Mouse (Mus musculus): ENCODE data around the gene Slc9c1. TPM values are rescaled to one million over a fixed set of nuclear protein-coding genes. Genes with fewer than 3 reads are reported as not detected.

The Slc9c1 gene
- polyA plus RNA-seq, 1 experiment: not detected

GRCm38 (mm10) chr16:45625342-45625741 is 90.2 kb downstream of the Slc9c1 start:
- no peaks in the 10 kb centered on the region for H3K36me3 ChIP-seq (ENCODE audit: control insufficient read depth, insufficient read depth)
- no peak overlapping the region for H3ac ChIP-seq (ENCODE audit: control insufficient read depth, insufficient read length)
- no peaks in the 10 kb centered on the region for H3K27me3 ChIP-seq (ENCODE audit: control insufficient read depth, insufficient read depth, insufficient read length)
- H3K4me3 ChIP-seq: no peak overlapping the region
- TF ChIP-seq E2F4 (IDR thresholded peaks at IDR 0.05; ENCODE audit: insufficient read depth) (no peak), SRF (IDR thresholded peaks at IDR 0.05; ENCODE audit: control insufficient read depth, insufficient read length, low read depth) (no peak), USF1 (IDR thresholded peaks at IDR 0.05; ENCODE audit: low read depth) (no peak), TCF3 (IDR thresholded peaks at IDR 0.05; ENCODE audit: insufficient read length, low read depth) (no peak), MYOD1 (IDR thresholded peaks at IDR 0.05; ENCODE audit: control insufficient read depth in 1 of 3, insufficient read length in 2 of 3, low read depth in 2 of 3) (no peak), POLR2AphosphoS2 (IDR thresholded peaks at IDR 0.05; ENCODE audit: insufficient read length, low read depth) (no peak), POLR2A (IDR thresholded peaks at IDR 0.05; ENCODE audit: insufficient read length, low read depth) (no peak), CEBPB (IDR thresholded peaks at IDR 0.05; ENCODE audit: insufficient read depth, poor library complexity, severe bottlenecking) (no peak), TCF12 (IDR thresholded peaks at IDR 0.05; ENCODE audit: insufficient read depth, poor library complexity, severe bottlenecking) (no peak), MYOG (IDR thresholded peaks at IDR 0.05; ENCODE audit: control insufficient read depth in 1 of 3, insufficient read depth in 1 of 3, insufficient read length in 2 of 3, low read depth in 2 of 3) (no peak), REST (IDR thresholded peaks at IDR 0.05; ENCODE audit: insufficient read depth, insufficient read length) (no peak)
- H3K79me2 ChIP-seq (ENCODE audit: control insufficient read depth, insufficient read depth): no peaks in the 10 kb centered on the region
- no peak overlapping the region for H3K4me2 ChIP-seq (ENCODE audit: low read depth)

GRCm38 (mm10) chr16:45629497-45630105 is 94.5 kb downstream of the Slc9c1 start:
- Histone ChIP-seq H3K4me2 (ENCODE audit: low read depth) (no peak overlapping the region), H3ac (ENCODE audit: control insufficient read depth, insufficient read length) (no peak overlapping the region), H3K27me3 (ENCODE audit: control insufficient read depth, insufficient read depth, insufficient read length) (no peaks in the 10 kb centered on the region), H3K79me2 (ENCODE audit: control insufficient read depth, insufficient read depth) (no peaks in the 10 kb centered on the region), H3K4me3 (no peak overlapping the region), H3K36me3 (ENCODE audit: control insufficient read depth, insufficient read depth) (no peaks in the 10 kb centered on the region)
- TF ChIP-seq REST (IDR thresholded peaks at IDR 0.05; ENCODE audit: insufficient read depth, insufficient read length): no peak
- TF ChIP-seq POLR2AphosphoS2 (IDR thresholded peaks at IDR 0.05; ENCODE audit: insufficient read length, low read depth): no peak
- no peak for TF ChIP-seq USF1 (IDR thresholded peaks at IDR 0.05; ENCODE audit: low read depth)
- TF ChIP-seq MAX (IDR thresholded peaks at IDR 0.05; ENCODE audit: low read depth): no peak
- TF ChIP-seq TCF3 (IDR thresholded peaks at IDR 0.05; ENCODE audit: insufficient read length, low read depth): no peak
- no peak for TF ChIP-seq SRF (IDR thresholded peaks at IDR 0.05; ENCODE audit: control insufficient read depth, insufficient read length, low read depth)
- no peak for TF ChIP-seq E2F4 (IDR thresholded peaks at IDR 0.05; ENCODE audit: insufficient read depth)
- no peak for TF ChIP-seq MYOD1 (IDR thresholded peaks at IDR 0.05; ENCODE audit: control insufficient read depth in 1 of 3, insufficient read length in 2 of 3, low read depth in 2 of 3)
- no peak for TF ChIP-seq MYOG (IDR thresholded peaks at IDR 0.05; ENCODE audit: control insufficient read depth in 1 of 3, insufficient read depth in 1 of 3, insufficient read length in 2 of 3, low read depth in 2 of 3)
- TF ChIP-seq CEBPB (IDR thresholded peaks at IDR 0.05; ENCODE audit: insufficient read depth, poor library complexity, severe bottlenecking): no peak
- no peak for TF ChIP-seq TCF12 (IDR thresholded peaks at IDR 0.05; ENCODE audit: insufficient read depth, poor library complexity, severe bottlenecking)
- no peak for TF ChIP-seq POLR2A (IDR thresholded peaks at IDR 0.05; ENCODE audit: insufficient read length, low read depth)

- H3K36me3 ChIP-seq (ENCODE audit: control insufficient read depth, insufficient read depth): no peaks in the 10 kb centered on the region
- no peak for TF ChIP-seq TCF12 (IDR thresholded peaks at IDR 0.05; ENCODE audit: insufficient read depth, poor library complexity, severe bottlenecking)
- no peak for TF ChIP-seq CEBPB (IDR thresholded peaks at IDR 0.05; ENCODE audit: insufficient read depth, poor library complexity, severe bottlenecking)
- TF ChIP-seq E2F4 (IDR thresholded peaks at IDR 0.05; ENCODE audit: insufficient read depth): no peak
- TF ChIP-seq MYOG (IDR thresholded peaks at IDR 0.05; ENCODE audit: control insufficient read depth in 1 of 3, insufficient read depth in 1 of 3, insufficient read length in 2 of 3, low read depth in 2 of 3): no peak
- no peak for TF ChIP-seq USF1 (IDR thresholded peaks at IDR 0.05; ENCODE audit: low read depth)
- no peak for TF ChIP-seq SRF (IDR thresholded peaks at IDR 0.05; ENCODE audit: control insufficient read depth, insufficient read length, low read depth)
- TF ChIP-seq POLR2A (IDR thresholded peaks at IDR 0.05; ENCODE audit: insufficient read length, low read depth): no peak
- no peak for TF ChIP-seq TCF3 (IDR thresholded peaks at IDR 0.05; ENCODE audit: insufficient read length, low read depth)
- TF ChIP-seq REST (IDR thresholded peaks at IDR 0.05; ENCODE audit: insufficient read depth, insufficient read length): no peak
- no peak for TF ChIP-seq MAX (IDR thresholded peaks at IDR 0.05; ENCODE audit: low read depth)
- TF ChIP-seq POLR2AphosphoS2 (IDR thresholded peaks at IDR 0.05; ENCODE audit: insufficient read length, low read depth): no peak
- no peak for TF ChIP-seq MYOD1 (IDR thresholded peaks at IDR 0.05; ENCODE audit: control insufficient read depth in 1 of 3, insufficient read length in 2 of 3, low read depth in 2 of 3)
- H3K4me2 ChIP-seq (ENCODE audit: low read depth): no peak overlapping the region
- H3K79me2 ChIP-seq (ENCODE audit: control insufficient read depth, insufficient read depth): no peaks in the 10 kb centered on the region
- H3K27me3 ChIP-seq (ENCODE audit: control insufficient read depth, insufficient read depth, insufficient read length): no peaks in the 10 kb centered on the region
- H3ac ChIP-seq (ENCODE audit: control insufficient read depth, insufficient read length): no peak overlapping the region
- H3K4me3 ChIP-seq: no peak overlapping the region
Observed at GRCm38 (mm10) chr16:45630347-45630960, 95.3 kb downstream of the Slc9c1 start.

- H3K4me2 ChIP-seq (ENCODE audit: low read depth): peak overlapping the region; percentile 3
Observed at GRCm38 (mm10) chr16:45632420-45632819, 97.3 kb downstream of the Slc9c1 start.

More at GRCm38 (mm10) chr16:45632420-45632819, 97.3 kb downstream of the Slc9c1 start:
- TF ChIP-seq MYOD1 (IDR thresholded peaks at IDR 0.05; ENCODE audit: control insufficient read depth in 1 of 3, insufficient read length in 2 of 3, low read depth in 2 of 3) (peak in 1 of 3 experiments; percentile 40), TCF3 (IDR thresholded peaks at IDR 0.05; ENCODE audit: insufficient read length, low read depth) (no peak)
- no peak overlapping the region for H3K4me3 ChIP-seq
- H3ac ChIP-seq (ENCODE audit: control insufficient read depth, insufficient read length): no peak overlapping the region
- no peaks in the 10 kb centered on the region for H3K79me2 ChIP-seq (ENCODE audit: control insufficient read depth, insufficient read depth)
- H3K36me3 ChIP-seq (ENCODE audit: control insufficient read depth, insufficient read depth): no peaks in the 10 kb centered on the region
- no peaks in the 10 kb centered on the region for H3K27me3 ChIP-seq (ENCODE audit: control insufficient read depth, insufficient read depth, insufficient read length)
